Mouse (Mus musculus) embryo, embryonic 10.5 days (tissue): ENCODE data around the gene Spata31d1c.

ENCODE experiments used
- DNase-seq: peaks from one replicate; pipeline ENCODE4 v3.0.0-alpha.2; 2015; ENCODE audit warnings: low spot score

Spata31d1c gene

DNA sequence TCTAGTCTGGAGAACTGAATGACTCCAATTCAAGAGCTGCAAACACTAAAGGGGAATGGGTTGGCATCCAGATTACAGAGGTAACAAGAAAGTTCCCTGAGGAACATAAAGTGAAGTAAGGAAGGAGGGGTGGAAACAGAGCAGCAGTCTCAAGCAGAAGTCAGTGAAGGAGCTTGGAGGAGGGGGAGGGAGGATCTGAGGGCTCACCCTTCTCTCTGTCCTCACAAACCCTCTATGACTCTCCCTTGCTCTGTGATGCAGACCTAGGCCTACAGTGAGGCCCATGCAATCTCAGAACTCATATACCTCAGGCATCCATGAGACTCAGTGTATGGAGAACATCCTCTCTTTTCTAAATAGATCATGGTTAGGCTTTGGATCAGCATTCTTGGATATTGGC is at the start of gene Spata31d1c:
TSS of gene Spata31d1c (plus strand) at position 301 of the 400 bp plus-strand sequence.
- DNase-seq = no peak

GRCm38 (mm10) chr13:64988828-64989227 is 44.0 kb upstream of the Spata31d1c start:
- no peak for DNase-seq

DNA sequence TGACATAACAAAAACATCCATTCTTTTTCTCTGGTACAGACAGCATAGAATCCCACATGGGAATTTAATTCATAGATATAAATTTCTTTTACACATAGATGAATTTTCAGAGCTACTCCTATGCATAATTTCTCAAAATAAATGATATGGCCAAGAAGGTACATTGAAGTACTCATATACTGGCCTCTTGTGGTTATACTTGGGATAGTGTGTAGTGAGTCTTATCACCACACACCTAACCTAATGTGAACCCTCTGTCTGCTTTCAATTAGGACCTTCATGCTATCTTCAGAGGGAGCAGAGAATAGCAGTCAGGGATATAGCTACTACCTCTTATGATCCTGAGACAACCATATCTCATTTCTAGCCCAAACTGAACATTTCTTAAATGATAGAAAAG is 27.4 kb upstream of the Spata31d1c start:
- DNase-seq = peak; percentile 1

- DNase-seq = no peak
Observed at GRCm38 (mm10) chr13:65006760-65007159, 26.1 kb upstream of the Spata31d1c start.

DNA sequence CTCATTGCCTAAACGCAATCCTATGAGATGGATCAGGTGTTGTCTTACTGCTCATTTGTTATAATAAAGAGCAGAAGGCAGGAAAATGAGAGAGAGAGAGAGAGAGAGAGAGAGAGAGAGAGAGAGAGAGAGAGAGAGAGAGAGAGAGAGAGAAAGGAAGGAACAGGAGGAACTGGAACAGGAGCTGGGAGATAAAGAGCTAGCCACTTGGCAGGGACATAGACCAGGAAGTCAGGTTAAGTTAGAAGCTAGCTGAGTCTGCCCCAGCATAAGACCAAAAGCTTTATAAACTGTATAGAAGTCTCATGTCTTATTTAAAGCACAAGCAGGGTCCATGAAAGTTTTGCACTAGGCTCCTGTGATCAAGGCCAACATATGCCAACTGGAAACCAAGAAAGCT is 24.9 kb upstream of the Spata31d1c start:
- DNase-seq = no peak

DNA sequence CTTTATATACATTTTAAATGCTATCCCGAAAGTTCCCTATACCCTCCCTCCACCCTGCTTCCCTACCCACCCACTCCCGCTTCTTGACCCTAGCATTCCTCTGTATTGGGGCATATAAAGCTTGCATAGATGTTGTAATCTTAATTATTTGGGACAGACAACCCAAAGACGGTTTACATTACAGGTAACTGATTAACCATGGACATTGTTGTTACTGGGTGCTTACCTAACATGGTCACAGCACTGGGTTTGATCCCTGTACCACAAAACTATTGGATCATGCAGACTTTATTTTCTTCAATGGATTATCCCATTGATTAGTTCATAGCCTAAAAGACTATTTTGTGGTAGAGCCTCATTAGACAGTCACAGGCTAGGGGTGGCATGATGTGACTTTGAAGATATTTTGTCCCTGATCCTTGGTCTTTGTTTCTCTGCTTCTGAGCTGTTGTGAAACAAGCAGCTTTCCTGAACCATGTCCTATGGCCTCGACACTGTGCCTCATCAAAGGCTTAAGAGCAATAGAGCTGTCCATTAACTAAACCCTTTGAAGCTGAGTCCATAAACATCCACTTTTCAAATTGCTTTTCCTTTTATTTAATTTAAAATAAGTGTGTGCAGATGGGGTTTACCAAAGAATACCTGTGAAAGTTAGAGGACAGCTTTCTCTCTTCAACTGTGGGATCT is 21.7 kb upstream of the Spata31d1c start:
- DNase-seq = no peak

DNA sequence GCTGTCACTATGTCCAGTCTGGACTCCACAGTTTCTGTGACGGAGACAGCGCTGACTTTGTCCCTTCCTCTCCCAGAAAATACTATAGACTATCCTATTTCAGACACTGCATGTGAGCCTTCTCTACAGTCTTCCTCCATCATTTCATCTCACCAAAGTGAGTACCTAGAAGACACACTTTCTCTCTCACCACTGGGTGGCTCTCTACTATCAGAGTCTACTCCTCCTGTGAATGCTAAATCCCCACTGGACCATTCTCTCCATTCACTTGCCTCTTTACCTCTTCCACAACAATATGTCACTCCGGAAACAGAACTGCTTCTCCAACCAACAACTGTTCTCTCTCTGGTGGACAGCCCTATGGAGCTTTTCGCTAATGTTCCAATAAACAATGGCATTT is 2.2 kb downstream of the Spata31d1c start:
- DNase-seq = peak; percentile 3

DNA sequence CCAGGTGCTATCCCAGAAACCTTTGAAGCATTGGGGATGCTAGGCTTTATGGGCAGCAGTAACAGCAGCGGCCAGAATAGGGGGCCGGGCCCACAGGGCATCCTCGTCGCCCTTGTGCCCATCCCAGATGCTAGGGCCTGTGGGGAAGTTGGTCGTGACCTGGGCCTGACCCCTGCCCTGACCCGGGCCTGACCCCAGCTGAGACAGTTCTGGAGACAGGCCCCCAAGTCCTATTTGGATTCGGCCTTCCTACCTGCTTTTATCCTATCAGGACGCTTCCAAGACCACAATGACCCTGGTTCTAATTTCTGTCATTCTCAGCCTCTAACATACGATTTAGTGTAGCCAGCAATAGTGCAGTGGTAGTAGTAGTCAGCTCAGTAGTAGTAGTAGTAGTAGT is 19.8 kb downstream of the Spata31d1c start, which contains the start of gene Prss47:
TSS of gene Prss47 (minus strand) at position 101 of the 400 bp plus-strand sequence.
- no peak for DNase-seq

DNA sequence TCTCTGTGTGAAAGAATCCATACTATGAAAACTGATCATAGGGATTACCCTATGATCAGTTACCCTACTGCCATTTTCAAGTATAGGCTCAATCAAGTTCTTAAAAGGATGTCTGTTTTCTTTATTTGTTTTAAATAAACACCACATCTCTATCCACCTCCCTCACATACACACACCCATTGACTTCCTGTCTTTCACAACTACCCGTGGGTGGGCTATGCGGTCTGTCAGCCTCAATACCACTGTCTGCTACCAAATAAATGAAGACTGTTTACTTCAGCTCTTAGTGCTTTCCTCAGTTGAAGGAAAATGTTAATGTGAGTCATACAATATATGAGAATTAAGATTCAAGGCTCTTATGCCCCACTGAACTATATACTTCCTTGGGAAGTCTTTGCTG is 37.1 kb downstream of the Spata31d1c start:
- DNase-seq = no peak
